Mouse (Mus musculus): ENCODE data around the gene Cxcl16.
"Not testable (repeated sequence)": the region's sequence is repeated elsewhere in the genome, so short reads cannot be mapped to it uniquely, and the experiment has no call there.

Gene Cxcl16

GRCm38 (mm10) chr11:70459601-70460101, at the start of gene Cxcl16:
Gene Cxcl16, minus strand, starts transcription at chr11:70459984.
- in situ Hi-C loops (cut with MboI, MseI): no loop called here

- in situ Hi-C loops (cut with MboI, MseI): loop anchor here (5.0 kb wide), 1 partner anchor 95 kb away; the partner anchor contains the start of gene Pelp1
Observed at GRCm38 (mm10) chr11:70506962-70507515, 47.3 kb upstream of the Cxcl16 start.

GRCm38 (mm10) chr11:70506385-70506784, 46.6 kb upstream of the Cxcl16 start:
- in situ Hi-C loops (cut with MboI, MseI): loop anchor here (5.0 kb wide), 1 partner anchor 94 kb away; the partner anchor contains the start of gene Pelp1

- in situ Hi-C loops (cut with MboI, MseI): loop anchor here (5.0 kb wide), 2 partner anchors 73 to 93 kb away; partner anchors contain the start of genes Arrb2 and Pelp1
Observed at GRCm38 (mm10) chr11:70504970-70505369, 45.2 kb upstream of the Cxcl16 start, which contains the start of gene Tm4sf5. Gene Tm4sf5, plus strand, starts transcription at chr11:70505244.

GRCm38 (mm10) chr11:70502018-70502417, 42.2 kb upstream of the Cxcl16 start:
- in situ Hi-C loops (cut with MboI, MseI): loop anchor here (5.0 kb wide), 1 partner anchor 70 kb away; the partner anchor contains the start of gene Arrb2

GRCm38 (mm10) chr11:70500476-70500812, 40.7 kb upstream of the Cxcl16 start:
- in situ Hi-C loops (cut with MboI, MseI): loop anchor here (5.0 kb wide), 1 partner anchor 68 kb away; the partner anchor contains the start of gene Arrb2

- in situ Hi-C loops (cut with MboI, MseI): loop anchor here (5.0 kb wide), 1 partner anchor 68 kb away; the partner anchor contains the start of gene Arrb2
Observed at GRCm38 (mm10) chr11:70499566-70500475, 40.0 kb upstream of the Cxcl16 start.

GRCm38 (mm10) chr11:70489684-70490083, 29.9 kb upstream of the Cxcl16 start:
- in situ Hi-C loops (cut with MboI, MseI): no loop called here

- in situ Hi-C loops (cut with MboI, MseI): no loop called here
Observed at GRCm38 (mm10) chr11:70489138-70489537, 29.4 kb upstream of the Cxcl16 start.

- in situ Hi-C loops (cut with MboI, MseI): no loop called here
Observed at GRCm38 (mm10) chr11:70487816-70488215, 28.0 kb upstream of the Cxcl16 start.

- in situ Hi-C loops (cut with MboI, MseI): no loop called here
Observed at GRCm38 (mm10) chr11:70485498-70485897, 25.7 kb upstream of the Cxcl16 start.

GRCm38 (mm10) chr11:70474872-70475534, 15.2 kb upstream of the Cxcl16 start:
- in situ Hi-C loops (cut with MboI, MseI): no loop called here

GRCm38 (mm10) chr11:70473291-70473690, 13.5 kb upstream of the Cxcl16 start:
- in situ Hi-C loops (cut with MboI, MseI): not testable (repeated sequence)

GRCm38 (mm10) chr11:70472716-70473115, 12.9 kb upstream of the Cxcl16 start:
- in situ Hi-C loops (cut with MboI, MseI): no loop called here

- in situ Hi-C loops (cut with MboI, MseI): no loop called here
Observed at GRCm38 (mm10) chr11:70469764-70470163, 10.0 kb upstream of the Cxcl16 start.

- in situ Hi-C loops (cut with MboI, MseI): no loop called here
Observed at GRCm38 (mm10) chr11:70467902-70468619, 8.3 kb upstream of the Cxcl16 start.

- in situ Hi-C loops (cut with MboI, MseI): no loop called here
Observed at GRCm38 (mm10) chr11:70465824-70466223, 6.0 kb upstream of the Cxcl16 start.

- in situ Hi-C loops (cut with MboI, MseI): no loop called here
Observed at GRCm38 (mm10) chr11:70465211-70465610, 5.4 kb upstream of the Cxcl16 start.

GRCm38 (mm10) chr11:70463970-70464369, 4.2 kb upstream of the Cxcl16 start:
- in situ Hi-C loops (cut with MboI, MseI): no loop called here

GRCm38 (mm10) chr11:70458688-70459600, 840 bp downstream of the Cxcl16 start, which contains the start of gene Zmynd15:
Gene Zmynd15, plus strand, starts transcription at chr11:70459433.
- in situ Hi-C loops (cut with MboI, MseI): no loop called here

All from T-helper 2 cell (primary cell).